Mouse (Mus musculus) T-cell, adult 2 months (primary cell): ENCODE measurements around the gene Pgs1.
A peak's percentile ranks its signal among the peaks of the same experiment; 100 is the strongest.

Source experiments
- DNase-seq: peaks from one replicate; pipeline ENCODE4 v3.0.0; 2022; ENCODE audit warnings: low spot score

Gene Pgs1

GRCm38 (mm10) chr11:117986126-117987031, at the start of gene Pgs1:
TSS of gene Pgs1 (plus strand) at chr11:117986292.
- DNase-seq, result peak; percentile 93

GRCm38 (mm10) chr11:117939004-117939730, 46.9 kb upstream of the Pgs1 start:
- no peak for DNase-seq

- no peak for DNase-seq
These were observed 46.3 kb upstream of the Pgs1 start for GRCm38 (mm10) chr11:117939741-117940285.

GRCm38 (mm10) chr11:117940881-117941280, 45.2 kb upstream of the Pgs1 start:
- DNase-seq, result no peak

- no peak for DNase-seq
These were observed 44.7 kb upstream of the Pgs1 start for GRCm38 (mm10) chr11:117941325-117941834.

- no peak for DNase-seq
These were observed 44.2 kb upstream of the Pgs1 start for GRCm38 (mm10) chr11:117941848-117942247.

GRCm38 (mm10) chr11:117946195-117946979, 39.7 kb upstream of the Pgs1 start:
- DNase-seq, result no peak

GRCm38 (mm10) chr11:117946996-117947419, 39.1 kb upstream of the Pgs1 start:
- no peak for DNase-seq

- no peak for DNase-seq
These were observed 36.5 kb upstream of the Pgs1 start for GRCm38 (mm10) chr11:117949392-117950091.

GRCm38 (mm10) chr11:117951391-117951790, 34.7 kb upstream of the Pgs1 start:
- DNase-seq, result no peak

GRCm38 (mm10) chr11:117952174-117952933, 33.7 kb upstream of the Pgs1 start:
- peak; percentile 90 for DNase-seq

GRCm38 (mm10) chr11:117954094-117954493, 32.0 kb upstream of the Pgs1 start:
- peak; percentile 59 for DNase-seq

- DNase-seq, result no peak
These were observed 31.3 kb upstream of the Pgs1 start for GRCm38 (mm10) chr11:117954819-117955218.

GRCm38 (mm10) chr11:117955621-117956020, 30.5 kb upstream of the Pgs1 start:
- DNase-seq, result no peak

- no peak for DNase-seq
These were observed 27.9 kb upstream of the Pgs1 start for GRCm38 (mm10) chr11:117958197-117958596.

- DNase-seq, result no peak
These were observed 26.9 kb upstream of the Pgs1 start for GRCm38 (mm10) chr11:117959166-117959565.

GRCm38 (mm10) chr11:117959741-117960381, 26.2 kb upstream of the Pgs1 start:
- DNase-seq, result no peak

- DNase-seq, result no peak
These were observed 25.5 kb upstream of the Pgs1 start for GRCm38 (mm10) chr11:117960601-117961000.

GRCm38 (mm10) chr11:117962228-117963067, 23.6 kb upstream of the Pgs1 start:
- DNase-seq, result no peak
